Mouse (Mus musculus) liver, embryonic 15.5 days (tissue): ENCODE data around the gene Arl15. TPM values are rescaled to one million over a fixed set of nuclear protein-coding genes. Genes with fewer than 3 reads are reported as not detected.
"Not testable (repeated sequence)": the region's sequence is repeated elsewhere in the genome, so short reads cannot be mapped to it uniquely, and the experiment has no call there.

Source experiments
- ATAC-seq: fragments of 200-750 bp; cut with Nextera tagmentation; 2 replicates; pipeline ENCODE4 v1.8.0; 2017; ENCODE audit warnings: moderate number of reproducible peaks, mild to moderate bottlenecking, moderate library complexity; ENCODE audit not compliant: insufficient read depth
- H3K27ac ChIP-seq: fragments of 300-500 bp; sonication (generic); replicated peaks from 2 replicates; pipeline ENCODE4 v1.5.1; 2015; ENCODE audit warnings: mild to moderate bottlenecking, inconsistent platforms
- H3K27me3 ChIP-seq: fragments of 300-500 bp; sonication (generic); 2 replicates; pipeline ENCODE4 v1.6.1; 2015; ENCODE audit warnings: mild to moderate bottlenecking, inconsistent platforms
- H3K36me3 ChIP-seq: fragments of 300-500 bp; sonication (generic); replicated peaks from 2 replicates; pipeline ENCODE4 v1.6.1; 2015; ENCODE audit warnings: moderate library complexity, mild to moderate bottlenecking, inconsistent platforms
- H3K4me1 ChIP-seq: fragments of 300-500 bp; sonication (generic); replicated peaks from 2 replicates; pipeline ENCODE4 v1.6.1; 2015; ENCODE audit warnings: inconsistent platforms
- H3K4me2 ChIP-seq: fragments of 300-500 bp; sonication (generic); 2 replicates; pipeline ENCODE4 v1.6.1; 2015; ENCODE audit warnings: moderate library complexity, mild to moderate bottlenecking, inconsistent platforms
- H3K4me3 ChIP-seq: fragments of 300-500 bp; sonication (generic); replicated peaks from 2 replicates; pipeline ENCODE4 v1.5.1; 2015; ENCODE audit warnings: mild to moderate bottlenecking, inconsistent platforms
- H3K9ac ChIP-seq: fragments of 300-500 bp; sonication (generic); 2 replicates; pipeline ENCODE4 v1.6.1; 2015; ENCODE audit warnings: moderate library complexity, mild to moderate bottlenecking, inconsistent platforms
- H3K9me3 ChIP-seq: fragments of 300-500 bp; sonication (generic); replicated peaks from 2 replicates; pipeline ENCODE4 v1.6.1; 2016; ENCODE audit warnings: inconsistent platforms
- WGBS: fragments of 180-500 bp; shearing (Covaris S2); methylation state at CpG from one replicate; pipeline ENCODE4 v1.1.7; 2015; ENCODE audit warnings: mixed read lengths; ENCODE audit not compliant: insufficient replicate concordance; 5-methylcytosine and 5-hydroxymethylcytosine counted together
- polyA plus RNA-seq: library from polyadenylated mRNA; unstranded; fragments of >200 nt; fragmentation: Nextera tagmentation; extraction: Ambion mirVana; gene quantifications from 2 replicates; pipeline ENCODE4 v1.2.1, GENCODE M21; 2015

Gene Arl15
- polyA plus RNA-seq, 1 experiment from 2014 or later, result 2.4 TPM

DNA sequence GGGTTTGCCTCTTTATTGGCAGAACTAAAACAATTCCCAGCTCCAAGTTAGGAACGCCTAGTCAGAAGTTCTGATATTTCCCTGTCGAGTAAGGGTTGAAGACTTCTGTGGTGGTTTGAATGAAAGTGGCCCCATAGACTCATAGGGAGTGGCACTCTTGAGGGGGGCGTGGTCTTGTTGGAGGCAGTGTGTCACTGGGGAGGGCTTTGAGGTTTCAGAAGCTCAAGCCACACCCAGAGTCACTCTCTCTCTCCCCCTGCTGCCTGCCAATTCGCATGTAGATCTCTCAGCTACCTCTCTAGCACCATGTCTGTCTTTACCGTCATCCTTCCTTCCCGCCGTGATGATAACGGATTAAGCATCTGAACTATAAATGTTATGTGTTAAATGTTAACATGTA, 19.5 kb upstream of the Arl15 start:
- ATAC-seq, result no peak
- H3K27ac ChIP-seq, result no peak overlapping the region
- H3K4me3 ChIP-seq, result no peak overlapping the region
- H3K36me3 ChIP-seq, result no peaks in the 10 kb centered on the region
- H3K4me1 ChIP-seq, result no peaks in the 10 kb centered on the region
- 77% methylated on average over 8 of the region's 8 CpGs for WGBS
- no peaks in the 10 kb centered on the region for H3K27me3 ChIP-seq
- H3K4me2 ChIP-seq, result no peak overlapping the region
- no peaks in the 10 kb centered on the region for H3K9me3 ChIP-seq
- no peak overlapping the region for H3K9ac ChIP-seq

DNA sequence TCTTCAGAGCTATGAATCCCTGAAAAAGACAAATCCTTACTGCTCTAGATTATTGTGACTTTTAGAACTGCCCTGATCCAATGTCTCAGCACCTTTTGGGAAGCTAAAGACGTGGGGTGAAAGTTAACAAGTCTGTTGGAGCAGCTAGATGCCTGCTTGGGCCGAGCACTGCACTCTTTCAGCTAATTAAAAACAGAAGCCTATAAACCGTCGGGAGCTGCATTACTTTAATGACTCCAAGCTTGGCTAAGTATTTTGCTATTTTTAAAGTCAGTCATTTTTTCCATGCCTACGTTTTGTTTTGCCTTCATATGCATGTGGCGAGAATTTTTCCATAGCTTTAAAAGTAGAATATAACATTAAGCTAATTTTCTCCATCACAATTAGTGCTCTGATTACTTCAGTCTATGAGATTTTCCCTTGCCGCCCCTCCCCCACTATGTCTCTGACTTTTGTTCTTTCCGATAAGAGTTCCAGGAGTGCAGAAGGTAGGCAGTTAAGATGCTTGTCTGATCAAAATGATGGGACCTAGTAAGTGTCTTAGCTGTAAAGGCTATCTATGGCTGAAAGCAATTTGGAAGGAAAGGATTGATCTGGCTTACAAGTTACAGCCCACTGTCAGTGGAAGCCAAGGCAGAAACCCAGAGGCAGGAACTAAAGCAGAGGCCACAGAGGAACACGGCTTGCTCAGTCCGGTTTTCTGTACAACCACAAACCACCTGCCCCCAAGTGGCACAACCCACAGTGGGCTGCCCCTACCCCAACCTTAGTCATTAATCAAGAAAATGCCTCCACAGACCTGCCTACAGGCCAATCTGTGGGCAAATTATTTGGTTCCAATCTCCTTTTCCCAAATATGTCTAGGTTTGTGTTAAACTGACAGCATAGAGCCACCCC, 18.8 kb upstream of the Arl15 start:
- H3K9me3 ChIP-seq, result no peaks in the 10 kb centered on the region
- ATAC-seq, result no peak
- H3K4me3 ChIP-seq, result no peak overlapping the region
- no peaks in the 10 kb centered on the region; the same call in 1 of the 2 replicates for H3K27me3 ChIP-seq
- whole genome bisulfite sequencing, result 62% methylated on average over 10 of the region's 10 CpGs
- H3K27ac ChIP-seq, result no peak overlapping the region
- H3K36me3 ChIP-seq, result no peaks in the 10 kb centered on the region
- no peak overlapping the region for H3K4me2 ChIP-seq
- H3K9ac ChIP-seq, result no peak overlapping the region
- no peaks in the 10 kb centered on the region for H3K4me1 ChIP-seq

DNA sequence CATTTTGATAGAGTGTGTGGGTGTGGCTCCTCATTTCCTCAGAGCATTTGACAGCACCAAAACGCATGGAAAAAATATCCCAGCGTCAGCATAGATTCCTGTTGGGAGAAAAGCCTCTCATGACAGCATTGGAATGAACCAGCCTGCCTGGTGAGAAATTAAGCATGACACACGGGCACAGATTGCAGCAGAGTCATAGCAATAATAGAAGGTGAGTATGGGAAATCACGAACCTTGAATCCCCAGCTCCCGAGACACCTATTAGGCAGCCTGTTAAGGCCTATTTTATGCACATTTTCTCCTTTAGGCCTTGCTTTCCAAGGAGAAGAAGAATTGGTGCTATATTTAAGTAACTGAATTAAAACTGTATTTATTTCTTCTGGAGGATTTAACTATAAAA, 8.5 kb upstream of the Arl15 start:
- H3K36me3 ChIP-seq, result no peaks in the 10 kb centered on the region
- H3K9me3 ChIP-seq, result no peaks in the 10 kb centered on the region
- H3K4me2 ChIP-seq, result no peak overlapping the region
- WGBS, result 73% methylated on average over 5 of the region's 5 CpGs
- H3K4me1 ChIP-seq, result no peaks in the 10 kb centered on the region
- no peak for ATAC-seq
- H3K4me3 ChIP-seq, result no peak overlapping the region
- H3K27ac ChIP-seq, result no peak overlapping the region
- H3K27me3 ChIP-seq, result no peaks in the 10 kb centered on the region
- no peak overlapping the region for H3K9ac ChIP-seq

DNA sequence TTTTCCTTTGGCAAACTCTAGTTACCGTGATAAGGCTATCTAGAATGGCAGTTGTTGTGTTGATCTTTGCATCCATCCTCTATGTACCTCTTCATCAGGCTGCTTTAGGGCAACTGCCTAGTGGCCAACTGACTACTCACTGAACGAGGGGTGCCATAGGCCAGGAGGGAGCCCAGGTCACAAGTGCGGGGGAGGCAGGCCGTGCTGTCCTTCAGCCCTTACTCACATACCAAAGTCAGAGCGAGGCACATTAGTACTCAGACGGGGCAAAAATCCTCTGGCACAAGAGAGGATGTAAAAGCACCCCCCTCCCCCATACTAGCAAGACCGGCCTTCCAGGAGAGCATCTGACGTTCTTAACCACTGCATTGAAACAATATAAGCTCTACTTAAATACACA, 7.2 kb upstream of the Arl15 start:
- no peak overlapping the region for H3K9ac ChIP-seq
- ATAC-seq, result no peak
- H3K36me3 ChIP-seq, result no peaks in the 10 kb centered on the region
- no peak overlapping the region for H3K4me3 ChIP-seq
- 68% methylated on average over 8 of the region's 8 CpGs for WGBS
- no peaks in the 10 kb centered on the region for H3K9me3 ChIP-seq
- no peaks in the 10 kb centered on the region for H3K27me3 ChIP-seq
- H3K27ac ChIP-seq, result no peak overlapping the region
- no peak overlapping the region for H3K4me2 ChIP-seq
- no peaks in the 10 kb centered on the region for H3K4me1 ChIP-seq

DNA sequence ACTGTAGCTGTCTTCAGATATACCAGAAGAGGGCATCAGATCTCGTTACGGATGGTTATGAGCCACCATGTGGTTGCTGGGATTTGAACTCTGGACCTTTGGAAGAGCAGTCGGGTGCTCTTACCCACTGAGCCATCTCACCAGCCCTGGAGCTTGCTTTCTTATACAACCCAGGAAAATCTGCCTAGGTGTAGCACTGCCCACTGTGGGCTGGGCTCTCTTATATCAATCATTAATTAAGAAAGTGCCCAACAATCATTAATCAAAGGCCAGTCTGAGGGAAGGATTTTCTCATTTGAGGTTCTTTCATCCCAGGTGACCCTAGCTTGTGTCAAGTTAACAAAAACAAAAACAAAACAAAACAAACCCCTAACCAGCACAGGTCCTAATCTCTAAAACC, 4.3 kb upstream of the Arl15 start:
- not testable (repeated sequence) for H3K4me1 ChIP-seq, H3K4me3 ChIP-seq, H3K36me3 ChIP-seq, H3K27me3 ChIP-seq, H3K9me3 ChIP-seq, H3K9ac ChIP-seq, ATAC-seq, H3K27ac ChIP-seq, H3K4me2 ChIP-seq
- WGBS, result 84% methylated on average over 3 of the region's 3 CpGs

DNA sequence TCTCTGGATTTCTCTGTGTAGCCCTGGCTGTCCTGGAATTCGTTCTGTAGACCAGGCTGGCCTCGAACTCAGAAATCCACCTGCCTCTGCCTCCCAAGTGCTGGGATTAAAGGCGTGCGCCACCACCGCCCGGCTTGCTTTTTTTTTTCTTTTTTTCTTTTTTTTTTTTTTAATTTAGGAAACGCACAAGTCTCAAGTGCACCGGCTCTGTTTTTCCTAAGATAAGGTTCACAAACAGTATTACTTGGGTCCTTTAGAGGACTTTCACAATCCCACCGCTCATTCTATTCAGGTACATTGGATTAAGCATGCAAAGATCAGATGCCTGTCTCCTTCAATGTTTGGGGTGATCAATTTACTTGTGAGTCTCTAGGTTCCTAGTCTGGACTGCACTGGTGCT, 668 bp upstream of the Arl15 start:
- Histone ChIP-seq H3K4me1 (peaks cover 36% of the 10 kb centered on the region), H3K9me3 (no peaks in the 10 kb centered on the region), H3K4me3 (peak overlapping the region; percentile 89), H3K27me3 (no peaks in the 10 kb centered on the region), H3K4me2 (peak overlapping the region; percentile 94), H3K27ac (peak overlapping the region; percentile 92), H3K36me3 (no peaks in the 10 kb centered on the region), H3K9ac (peak overlapping the region; percentile 89)
- WGBS, result 60% methylated on average over 9 of the region's 9 CpGs
- ATAC-seq, result no peak

DNA sequence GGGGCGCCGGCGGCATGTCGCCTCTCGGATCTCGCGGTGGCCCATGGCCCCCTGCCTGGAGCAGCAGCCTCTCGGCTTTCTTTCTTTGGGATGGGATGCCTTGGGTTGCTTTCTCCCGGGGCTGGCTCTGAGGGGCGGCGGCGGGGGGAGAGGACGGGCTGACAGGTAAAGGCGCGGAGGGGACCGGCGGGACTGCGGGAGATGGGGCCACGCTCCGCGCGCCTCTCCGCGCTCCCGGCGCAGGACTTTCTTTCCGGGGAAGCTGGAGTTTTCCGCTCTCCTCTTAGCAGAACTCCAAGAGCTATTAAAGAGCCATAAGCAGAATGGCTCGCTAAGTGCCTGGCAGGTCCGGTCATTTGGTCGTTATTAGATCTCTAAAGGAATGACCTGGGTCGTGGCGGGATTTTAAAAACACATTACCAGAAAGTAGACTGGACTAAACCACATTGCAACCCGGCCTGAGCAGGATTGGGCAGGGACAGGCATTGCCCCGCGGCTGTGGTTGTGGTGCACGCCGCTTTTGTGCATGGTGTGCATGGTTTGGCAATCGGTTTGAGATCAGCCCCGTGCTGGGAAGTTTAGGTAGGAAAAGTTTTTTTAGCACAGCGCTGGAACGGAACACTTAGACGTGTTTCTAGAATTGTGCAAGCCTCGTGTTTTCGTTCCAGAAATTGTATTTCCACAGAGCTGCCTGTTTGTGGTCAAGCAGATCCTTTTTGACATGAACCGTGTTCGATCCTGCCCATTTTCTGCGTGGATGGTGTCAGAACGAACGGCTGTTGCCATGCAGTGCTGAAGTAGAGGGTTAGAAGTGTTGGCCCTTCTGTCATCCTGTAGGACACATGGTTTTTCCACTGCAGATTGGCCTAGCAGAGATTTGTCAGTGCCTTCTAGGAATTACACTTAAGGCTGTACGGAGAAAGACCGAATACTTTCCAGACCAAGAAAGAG, 675 bp downstream of the Arl15 start:
- peak overlapping the region; percentile 94 for H3K4me2 ChIP-seq
- H3K4me1 ChIP-seq, result peaks cover 36% of the 10 kb centered on the region
- peak overlapping the region; percentile 92 for H3K27ac ChIP-seq
- peak overlapping the region; percentile 94 for H3K9ac ChIP-seq
- WGBS, result 1% methylated on average over 52 of the region's 52 CpGs
- peak overlapping the region; percentile 89 for H3K4me3 ChIP-seq
- no peaks in the 10 kb centered on the region for H3K36me3 ChIP-seq
- no peaks in the 10 kb centered on the region for H3K9me3 ChIP-seq
- ATAC-seq, result peak; percentile 41
- H3K27me3 ChIP-seq, result no peaks in the 10 kb centered on the region

DNA sequence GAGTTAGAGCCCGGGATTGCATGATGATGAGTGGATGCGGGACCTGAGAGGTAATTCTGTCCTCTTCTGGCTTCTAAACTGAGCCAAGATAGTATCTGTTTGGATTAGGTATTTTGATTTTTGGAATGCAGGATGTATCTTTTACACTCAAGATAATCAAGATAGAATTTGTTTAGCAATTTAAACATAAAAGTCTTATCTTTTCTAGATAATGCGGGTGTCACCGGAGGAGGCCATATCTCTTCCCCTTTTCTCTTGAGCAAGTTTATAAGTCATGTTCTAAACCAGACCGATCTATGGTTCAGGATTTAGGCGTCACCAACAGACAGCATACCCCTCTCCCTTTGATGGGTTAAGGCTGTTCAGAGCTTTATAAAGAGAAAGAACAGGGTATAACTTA, 3.1 kb downstream of the Arl15 start:
- no peaks in the 10 kb centered on the region for H3K36me3 ChIP-seq
- H3K9me3 ChIP-seq, result no peaks in the 10 kb centered on the region
- no peak overlapping the region for H3K27ac ChIP-seq
- H3K4me1 ChIP-seq, result peaks cover 36% of the 10 kb centered on the region
- H3K27me3 ChIP-seq, result no peaks in the 10 kb centered on the region
- no peak for ATAC-seq
- H3K4me3 ChIP-seq, result no peak overlapping the region
- H3K4me2 ChIP-seq, result no peak overlapping the region
- H3K9ac ChIP-seq, result no peak overlapping the region
- WGBS, result 55% methylated on average over 6 of the region's 6 CpGs

DNA sequence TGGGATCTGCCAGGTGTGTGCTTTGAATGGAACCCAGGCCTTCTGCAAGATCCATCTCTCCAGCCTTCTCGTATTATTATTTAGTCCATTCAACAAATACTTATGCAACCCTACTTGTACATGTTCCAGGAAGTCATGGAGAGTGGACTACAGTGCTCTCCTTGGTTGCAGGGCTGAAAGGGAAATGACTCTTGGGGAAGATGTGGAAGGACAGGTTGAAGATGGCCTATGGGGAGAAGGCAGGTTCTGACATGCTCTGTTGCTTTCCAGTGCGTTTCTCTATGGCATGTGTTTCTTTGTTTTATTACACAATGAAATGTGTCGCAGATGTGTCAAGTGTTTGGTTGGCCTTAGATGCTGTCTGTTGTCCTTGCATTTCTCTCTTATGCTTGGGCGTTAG, 5.1 kb downstream of the Arl15 start:
- Histone ChIP-seq H3K4me2 (no peak overlapping the region), H3K27ac (no peak overlapping the region), H3K4me3 (no peak overlapping the region), H3K36me3 (no peaks in the 10 kb centered on the region), H3K27me3 (no peaks in the 10 kb centered on the region), H3K9ac (no peak overlapping the region), H3K9me3 (no peaks in the 10 kb centered on the region), H3K4me1 (peaks cover 29% of the 10 kb centered on the region)
- ATAC-seq, result no peak
- 77% methylated on average over 4 of the region's 4 CpGs for whole genome bisulfite sequencing

DNA sequence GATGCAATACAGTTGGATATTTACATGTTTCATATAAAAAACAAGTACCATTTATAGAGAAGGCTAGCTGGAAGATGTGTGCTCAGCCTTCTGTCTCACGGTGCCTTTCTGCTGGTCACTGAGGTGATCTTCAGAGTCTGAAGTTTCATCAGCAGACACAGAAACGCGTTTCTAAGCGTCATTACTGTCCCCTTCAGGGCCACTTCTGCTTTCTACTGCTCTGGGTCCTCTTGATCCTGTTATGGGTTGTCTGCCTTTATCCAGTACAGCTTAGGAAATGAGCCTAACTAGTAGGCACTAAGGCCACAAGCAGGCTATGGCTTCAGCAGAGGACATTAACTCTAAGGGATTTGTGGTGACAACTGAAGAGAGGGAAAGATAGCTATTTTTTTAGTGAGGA, 5.9 kb downstream of the Arl15 start:
- no peak overlapping the region for H3K27ac ChIP-seq
- H3K9me3 ChIP-seq, result no peaks in the 10 kb centered on the region
- H3K36me3 ChIP-seq, result no peaks in the 10 kb centered on the region
- 66% methylated on average over 4 of the region's 4 CpGs for WGBS
- no peak for ATAC-seq
- H3K27me3 ChIP-seq, result no peaks in the 10 kb centered on the region
- no peak overlapping the region for H3K9ac ChIP-seq
- H3K4me2 ChIP-seq, result no peak overlapping the region
- H3K4me3 ChIP-seq, result no peak overlapping the region
- H3K4me1 ChIP-seq, result peaks cover 25% of the 10 kb centered on the region

DNA sequence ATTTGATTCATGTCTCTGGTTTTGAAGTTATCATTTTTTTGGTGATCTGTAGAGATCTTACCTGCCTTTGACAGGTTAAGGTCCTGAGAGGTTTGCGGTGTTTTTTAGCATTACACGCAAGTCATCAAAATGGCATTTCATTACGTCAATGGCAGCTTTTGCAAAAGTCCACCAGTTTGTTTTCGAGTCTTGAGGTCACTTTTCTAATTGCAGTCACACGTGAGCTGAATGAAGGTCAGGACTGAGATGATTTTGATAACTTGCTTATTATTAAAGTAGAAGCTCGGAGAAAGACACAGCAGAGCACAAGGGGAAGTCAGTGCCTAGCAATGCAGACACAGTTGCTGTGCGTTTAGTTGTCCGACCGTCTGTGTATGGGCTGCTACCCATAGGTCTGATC, 8.3 kb downstream of the Arl15 start:
- Histone ChIP-seq H3K27me3 (no peaks in the 10 kb centered on the region), H3K4me2 (no peak overlapping the region), H3K9ac (no peak overlapping the region), H3K4me3 (no peak overlapping the region), H3K4me1 (peaks cover 2% of the 10 kb centered on the region), H3K36me3 (no peaks in the 10 kb centered on the region), H3K27ac (no peak overlapping the region), H3K9me3 (no peaks in the 10 kb centered on the region)
- ATAC-seq, result no peak
- 85% methylated on average over 9 of the region's 9 CpGs for WGBS
